9 mouse cellular contexts compared by ENCODE assay signal in the genomic region with DNA sequence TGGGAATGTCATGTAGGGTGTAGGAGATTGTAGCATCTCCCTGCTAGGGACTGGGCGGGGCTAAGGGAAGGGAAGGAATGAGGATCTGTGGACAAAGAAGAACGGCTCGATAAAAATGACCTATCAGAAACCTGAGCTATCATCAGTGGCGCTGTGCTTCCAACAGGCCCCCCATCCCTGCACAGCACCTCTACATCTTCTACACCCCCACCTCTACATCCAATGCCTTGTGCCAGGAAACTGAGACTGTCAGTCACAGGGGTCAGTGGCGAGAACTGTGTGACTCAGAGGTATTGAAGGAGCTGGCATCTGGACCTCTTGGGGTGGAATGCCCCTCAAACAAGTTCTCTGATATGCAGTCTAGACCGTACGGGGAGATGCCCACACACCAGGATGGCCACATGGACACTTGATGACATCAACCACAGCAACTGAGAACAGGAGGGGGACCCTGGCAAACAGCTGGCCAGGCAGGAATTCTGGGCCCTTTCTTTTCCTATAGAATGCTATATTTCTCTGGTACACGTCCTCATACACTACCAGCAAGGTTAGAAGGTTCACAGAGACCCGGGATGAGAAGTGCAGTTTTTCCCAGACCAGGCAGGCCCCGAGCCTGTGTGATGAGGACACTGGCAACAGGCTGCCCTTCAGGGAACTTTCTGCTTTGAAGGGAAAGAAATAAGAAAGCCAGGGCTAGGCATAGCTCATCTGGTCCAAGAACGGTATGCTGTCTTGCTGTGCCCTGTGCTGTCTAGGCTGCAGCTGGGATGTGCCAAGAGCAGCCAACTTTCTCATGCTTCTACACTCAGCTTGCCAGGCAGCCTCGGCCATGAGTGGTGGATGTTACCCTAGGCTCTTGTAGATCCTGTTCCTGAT. TPM values are rescaled to one million over a fixed set of nuclear protein-coding genes. Genes with fewer than 3 reads are reported as not detected.
DNase-seq lines count a peak whose midpoint lies in the region; ATAC-seq and TF ChIP-seq lines count a peak whose summit lies in the region.
"Had no signal": no experiment of that assay in that cellular context is flagged by ENCODE, and none has a peak within 500 bp of the region (broad histone marks: within the 10 kb centered on the region; RNA-seq: fewer than 3 reads in every experiment).

No protein-coding gene starts in this region.

- H3K27me3 ChIP-seq in heart, embryonic 16.5 days (ENCODE audit: control insufficient read depth, insufficient read depth, low read length): no peaks in the 10 kb centered on the region
- H3K27me3 ChIP-seq in heart, embryonic 10.5 days (ENCODE audit: insufficient read depth, poor library complexity, severe bottlenecking): no peaks in the 10 kb centered on the region
- no peaks in the 10 kb centered on the region for H3K27me3 ChIP-seq in lung, embryonic 14.5 days (ENCODE audit: insufficient read depth, low read length)
- no peaks in the 10 kb centered on the region for H3K27me3 ChIP-seq in hindbrain, postnatal 0 days (ENCODE audit: insufficient read depth, low read length)

- DNase-seq in heart, embryonic 10.5 days (ENCODE audit: low spot score): no peak
- no peak for DNase-seq in lung, embryonic 14.5 days
- no peak for DNase-seq in lung, adult 18-20 months
- no peak for DNase-seq in hindbrain, postnatal 0 days (ENCODE audit: low spot score)
- no peak for DNase-seq in right cerebral cortex, postnatal 25 days
- no peak for DNase-seq in retina, postnatal 1 day

- no peak for ATAC-seq in heart, embryonic 16.5 days (replicated peaks; ENCODE audit: extremely low read depth, insufficient read depth, low FRiP score)
- peak; percentile 8; the same call in 1 of the 2 replicates for ATAC-seq in lung, embryonic 14.5 days (ENCODE audit: insufficient read depth)
- ATAC-seq in hindbrain, postnatal 0 days: peak; percentile 34; the same call in 1 of the 2 replicates
- ATAC-seq: midbrain, embryonic 16.5 days had no signal

- H3K9ac ChIP-seq in heart, embryonic 16.5 days (ENCODE audit: low read length): 0 out of 2 replicates have a peak overlapping the region, but pooled peaks have one; percentile 5
- no peak overlapping the region for H3K9ac ChIP-seq in lung, embryonic 14.5 days
- no peak overlapping the region for H3K9ac ChIP-seq in hindbrain, postnatal 0 days (replicated peaks; ENCODE audit: low read length)

- H3K4me3 ChIP-seq in heart, embryonic 16.5 days (ENCODE audit: low read length): no peak overlapping the region
- H3K4me3 ChIP-seq in heart, embryonic 10.5 days: no peak overlapping the region
- no peak overlapping the region for H3K4me3 ChIP-seq in lung, embryonic 14.5 days (ENCODE audit: low read depth, low read length)
- no peak overlapping the region for H3K4me3 ChIP-seq in brown adipose tissue, adult 24 weeks (ENCODE audit: insufficient read depth, low read depth, low read length)
- H3K4me3 ChIP-seq in hindbrain, postnatal 0 days (ENCODE audit: low read length): no peak overlapping the region

- H3K27ac ChIP-seq in heart, embryonic 16.5 days (ENCODE audit: low read length): peak overlapping the region; percentile 73
- no peak overlapping the region; the same call in 1 of the 2 replicates for H3K27ac ChIP-seq in heart, embryonic 10.5 days
- H3K27ac ChIP-seq in lung, embryonic 14.5 days (ENCODE audit: low read depth): peak overlapping the region; percentile 61; the same call in 1 of the 2 replicates
- H3K27ac ChIP-seq in brown adipose tissue, adult 24 weeks (replicated peaks; ENCODE audit: low read depth, low read length): peak overlapping the region; percentile 86
- H3K27ac ChIP-seq in hindbrain, postnatal 0 days: peak overlapping the region; percentile 3; the same call in 1 of the 2 replicates

- 0 out of 2 replicates have a peak overlapping the region, but pooled peaks have one; percentile 23 for H3K4me2 ChIP-seq in heart, embryonic 16.5 days (ENCODE audit: low read depth, low read length)
- H3K4me2 ChIP-seq in lung, embryonic 14.5 days: no peak overlapping the region
- no peak overlapping the region for H3K4me2 ChIP-seq in hindbrain, postnatal 0 days (ENCODE audit: low read depth, low read length)

- no peaks in the 10 kb centered on the region for H3K9me3 ChIP-seq in heart, embryonic 16.5 days (replicated peaks; ENCODE audit: control insufficient read depth, low read length)
- H3K9me3 ChIP-seq in heart, embryonic 10.5 days: no peaks in the 10 kb centered on the region
- no peaks in the 10 kb centered on the region for H3K9me3 ChIP-seq in lung, embryonic 14.5 days (ENCODE audit: low read depth, low read length)
- H3K9me3 ChIP-seq in hindbrain, postnatal 0 days (ENCODE audit: low read length): no peaks in the 10 kb centered on the region

- H3K4me1 ChIP-seq in heart, embryonic 16.5 days (ENCODE audit: control insufficient read depth, insufficient read depth, low read length): peaks cover 60% of the 10 kb centered on the region
- peaks cover 60% of the 10 kb centered on the region for H3K4me1 ChIP-seq in heart, embryonic 10.5 days
- H3K4me1 ChIP-seq in lung, embryonic 14.5 days (ENCODE audit: insufficient read depth): peaks cover 9% of the 10 kb centered on the region; the same call in 1 of the 2 replicates
- H3K4me1 ChIP-seq in brown adipose tissue, adult 24 weeks (ENCODE audit: control insufficient read depth, insufficient read depth, insufficient read length, low read length): peaks cover 26% of the 10 kb centered on the region
- peaks cover 23% of the 10 kb centered on the region for H3K4me1 ChIP-seq in hindbrain, postnatal 0 days (ENCODE audit: insufficient read depth, low read length)

- WGBS in heart, embryonic 16.5 days: 57% methylated on average over 12 of the region's 12 CpGs
- 81% methylated on average over 12 of the region's 12 CpGs for WGBS in heart, embryonic 10.5 days
- 68% methylated on average over 12 of the region's 12 CpGs for WGBS in lung, embryonic 14.5 days
- 69% methylated on average over 12 of the region's 12 CpGs for WGBS in hindbrain, postnatal 0 days

- TF ChIP-seq CTCF in lung, embryonic 14.5 days (IDR thresholded peaks at IDR 0.05; ENCODE audit: low read depth): no peak
- TF ChIP-seq CTCF in hindbrain, postnatal 0 days (IDR thresholded peaks at IDR 0.05; ENCODE audit: low read depth): no peak

- peaks cover 4% of the 10 kb centered on the region; the same call in 1 of the 2 replicates for H3K36me3 ChIP-seq in heart, embryonic 16.5 days (ENCODE audit: control insufficient read depth, insufficient read depth)
- no peaks in the 10 kb centered on the region for H3K36me3 ChIP-seq in heart, embryonic 10.5 days
- peaks cover 5% of the 10 kb centered on the region for H3K36me3 ChIP-seq in lung, embryonic 14.5 days (ENCODE audit: insufficient read depth)
- peaks cover 5% of the 10 kb centered on the region; the same call in 1 of the 2 replicates for H3K36me3 ChIP-seq in hindbrain, postnatal 0 days (ENCODE audit: insufficient read depth, low read length)

RNA-seq across cellular contexts. Expression of a gene that starts 16.8 kb away (rescaled TPM):
- 18.7 and 19.3 TPM in 2 replicates for polyA plus RNA-seq in heart, embryonic 16.5 days (2015; fragmentation: Nextera tagmentation; extraction: Ambion mirVana)
- 8.3 and 10.3 TPM in 2 replicates for polyA plus RNA-seq in heart, embryonic 10.5 days (2016; fragmentation: Nextera tagmentation; extraction: Ambion mirVana)
- polyA plus RNA-seq in lung, embryonic 14.5 days (2014; fragmentation: Nextera tagmentation; extraction: Ambion mirVana): 33.8 and 34.2 TPM in 2 replicates
- 4.5 and 5.0 TPM in 2 replicates for polyA plus RNA-seq in brown adipose tissue, adult 24 weeks (2012; ENCODE audit: insufficient read depth, insufficient read length, missing spikeins)
- total RNA-seq in hindbrain, postnatal 0 days (2014; rRNA removed): 46.3 and 52.1 TPM in 2 replicates
- 23.4 and 23.6 TPM in 2 replicates for polyA plus RNA-seq in hindbrain, postnatal 0 days (2015; fragmentation: Nextera tagmentation; extraction: Ambion mirVana)

RNA-seq across cellular contexts. Expression of a gene that starts 45.1 kb away (rescaled TPM):
- 11.5 and 12.6 TPM in 2 replicates for polyA plus RNA-seq in heart, embryonic 16.5 days (2015; fragmentation: Nextera tagmentation; extraction: Ambion mirVana)
- polyA plus RNA-seq in heart, embryonic 10.5 days (2016; fragmentation: Nextera tagmentation; extraction: Ambion mirVana): 9.5 and 11.6 TPM in 2 replicates
- 8.4 and 10.6 TPM in 2 replicates for polyA plus RNA-seq in lung, embryonic 14.5 days (2014; fragmentation: Nextera tagmentation; extraction: Ambion mirVana)
- 12.5 and 15.2 TPM in 2 replicates for polyA plus RNA-seq in brown adipose tissue, adult 24 weeks (2012; ENCODE audit: insufficient read depth, insufficient read length, missing spikeins)
- 17.4 and 26.2 TPM in 2 replicates for total RNA-seq in hindbrain, postnatal 0 days (2014; rRNA removed)
- polyA plus RNA-seq in hindbrain, postnatal 0 days (2015; fragmentation: Nextera tagmentation; extraction: Ambion mirVana): 12.8 and 13.6 TPM in 2 replicates
